Mouse (Mus musculus) small intestine, adult 2 months (tissue): ENCODE results near the gene Lhfp.

Experiments used
- CTCF ChIP-seq: fragments of 200-500 bp; IDR thresholded peaks from 2 replicates; pipeline ENCODE4 v1.5.1; 2012; ENCODE audit warnings: low read depth, mild to moderate bottlenecking, control low read depth, inconsistent platforms, low read length, moderate library complexity, mixed read lengths; ENCODE audit not compliant: insufficient replicate concordance, insufficient read length; ENCODE audit errors: extremely low read depth
- POLR2A ChIP-seq: fragments of 200-500 bp; IDR thresholded peaks from 2 replicates; pipeline ENCODE4 v1.6.1; 2012; ENCODE audit warnings: low read depth, mild to moderate bottlenecking, control low read depth, inconsistent platforms, low read length, moderate library complexity

DNA sequence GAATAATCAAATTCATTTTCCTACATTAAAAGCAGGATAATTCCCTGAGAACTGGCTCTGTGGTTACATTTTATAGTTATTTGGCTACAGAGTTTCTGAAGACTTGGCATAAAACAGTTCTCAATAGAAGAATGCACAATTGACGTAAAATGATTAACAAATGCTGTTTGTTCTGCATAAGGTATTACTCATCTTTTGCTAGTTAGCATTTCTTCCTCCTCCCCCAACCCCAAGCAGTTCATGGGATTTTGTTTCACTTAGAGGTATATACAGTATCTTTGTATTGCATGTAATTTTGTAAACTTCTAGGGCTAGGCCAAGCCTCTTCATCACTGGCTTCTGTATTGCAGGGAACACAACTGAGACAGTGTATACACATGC lies 163.6 kb downstream of the Lhfp start:
- TF ChIP-seq POLR2A (no peak), CTCF (no peak)
